Mouse (Mus musculus): Measurements from ENCODE around the gene Onecut1. TPM values are rescaled to one million over a fixed set of nuclear protein-coding genes. Genes with fewer than 3 reads are reported as not detected.

The Onecut1 gene
- total and polyA plus RNA-seq, 3 experiments: not detected

DNA sequence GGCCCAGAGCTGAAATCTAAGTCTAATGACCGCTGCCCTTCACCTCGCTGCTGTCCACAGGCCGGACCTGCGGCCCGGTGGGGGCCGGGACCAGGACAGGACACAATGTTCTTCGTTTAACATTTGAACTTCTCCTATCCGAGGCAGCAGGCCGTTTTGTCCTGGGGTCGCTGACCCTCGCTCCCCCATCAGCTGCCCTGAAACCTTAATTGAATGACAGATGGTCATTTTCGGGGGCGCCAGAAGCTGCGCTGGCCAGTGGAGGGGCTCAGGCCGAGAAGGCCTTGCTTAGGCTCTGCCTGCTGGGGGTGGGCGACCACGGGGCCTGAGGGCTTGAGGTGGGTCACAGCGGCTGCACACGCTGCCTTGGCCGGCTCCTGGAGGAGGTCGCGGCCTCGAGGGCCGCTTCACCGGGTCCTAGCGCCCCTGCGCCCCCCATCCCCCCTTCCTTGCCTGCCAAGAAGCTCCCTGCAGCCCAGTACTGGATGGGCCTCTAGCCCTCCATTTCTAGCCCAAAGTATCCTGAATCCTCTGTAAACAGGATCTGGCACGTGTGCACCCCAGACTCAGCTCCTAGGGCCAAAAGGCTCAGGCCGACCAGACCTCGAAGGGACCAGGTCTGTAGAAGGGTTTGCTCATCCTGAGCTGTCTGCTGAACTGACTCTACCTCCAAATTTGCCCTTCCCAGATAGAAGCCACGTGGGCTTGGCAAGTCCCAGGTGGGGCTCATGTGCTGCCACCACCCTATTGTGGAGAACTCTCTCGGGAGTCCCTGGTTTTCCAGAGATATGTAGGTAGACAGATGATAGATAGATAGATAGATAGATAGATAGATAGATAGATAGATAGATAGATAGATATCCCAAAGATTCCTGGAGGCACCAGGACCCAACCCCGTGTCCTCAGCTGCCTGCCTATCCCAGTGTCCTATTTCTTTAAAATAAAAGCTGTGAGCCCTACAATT is 14.6 kb upstream of the Onecut1 start:
- Histone ChIP-seq H3K9ac (ENCODE audit: low read depth, low read length) (no peak overlapping the region), H3K79me2 (replicated peaks; ENCODE audit: control insufficient read depth, insufficient read depth, low read length) (no peaks in the 10 kb centered on the region), H3K4me1 (ENCODE audit: control insufficient read depth, insufficient read depth, low read length) (no peaks in the 10 kb centered on the region), H3K27me3 (ENCODE audit: control insufficient read depth, insufficient read depth, low read length) (peaks cover 17% of the 10 kb centered on the region), H3K27ac (no peak overlapping the region), H3K36me3 (ENCODE audit: control insufficient read depth, insufficient read depth, low read length) (no peaks in the 10 kb centered on the region), H3K4me3 (no peak overlapping the region)
- intact Hi-C loops (cut with DNase I): no loop called here
- no peak for DNase-seq
- WGBS: 5% methylated on average over 32 of the region's 33 CpGs
- no peak for TF ChIP-seq CTCF (IDR thresholded peaks at IDR 0.05)
- no peak for TF ChIP-seq EP300 (IDR thresholded peaks at IDR 0.05; ENCODE audit: insufficient read depth, low read depth, low read length)
- no peak for TF ChIP-seq POLR2A (IDR thresholded peaks at IDR 0.05; ENCODE audit: insufficient read depth, low read depth, low read length)

DNA sequence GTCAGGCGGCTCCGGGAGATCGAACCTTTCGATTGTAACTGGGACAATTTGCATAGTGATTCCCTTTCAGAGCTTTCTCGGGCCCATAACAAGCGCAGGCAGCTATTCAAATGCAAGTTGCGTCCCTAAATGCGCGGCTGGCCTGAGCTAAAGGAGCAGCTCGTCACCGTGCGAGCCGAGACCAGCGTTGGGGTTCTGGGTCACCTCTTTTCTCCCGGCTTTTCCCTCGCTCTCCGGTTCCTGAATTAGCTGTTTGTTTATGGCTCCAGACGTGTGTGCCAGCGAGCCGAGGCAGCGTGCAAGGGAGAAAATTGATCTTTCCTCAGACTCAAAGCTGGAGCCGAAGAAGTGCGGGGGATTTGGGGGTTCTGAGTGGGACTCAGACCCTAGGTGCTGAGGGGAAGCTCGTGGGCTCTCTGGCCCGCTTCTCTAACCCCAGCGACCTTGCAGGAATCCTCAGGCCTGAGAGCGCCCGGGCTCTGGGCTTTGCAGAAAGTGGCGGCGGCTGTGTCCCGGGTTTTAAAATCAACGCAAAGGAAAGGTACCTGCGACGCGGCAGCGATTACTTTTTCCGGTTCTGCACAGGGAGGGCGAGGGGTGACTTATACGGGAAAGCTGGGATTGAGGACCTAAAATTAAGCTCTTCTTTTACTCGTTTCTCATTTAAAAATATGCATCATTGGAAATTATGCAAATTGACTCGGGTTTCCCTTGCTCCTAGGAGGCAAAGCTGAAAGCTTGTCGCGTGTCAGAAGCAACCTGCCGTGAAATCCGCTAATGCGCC is 13.1 kb upstream of the Onecut1 start:
- Histone ChIP-seq H3K9ac (ENCODE audit: low read depth, low read length) (no peak overlapping the region), H3K4me1 (ENCODE audit: control insufficient read depth, insufficient read depth, low read length) (no peaks in the 10 kb centered on the region), H3K4me3 (peak overlapping the region; percentile 14; the same call in 1 of the 2 replicates), H3K27me3 (ENCODE audit: control insufficient read depth, insufficient read depth, low read length) (peaks cover 20% of the 10 kb centered on the region), H3K79me2 (replicated peaks; ENCODE audit: control insufficient read depth, insufficient read depth, low read length) (no peaks in the 10 kb centered on the region), H3K36me3 (ENCODE audit: control insufficient read depth, insufficient read depth, low read length) (no peaks in the 10 kb centered on the region), H3K27ac (no peak overlapping the region)
- TF ChIP-seq POLR2A (IDR thresholded peaks at IDR 0.05; ENCODE audit: insufficient read depth, low read depth, low read length) (no peak), CTCF (IDR thresholded peaks at IDR 0.05) (no peak), EP300 (IDR thresholded peaks at IDR 0.05; ENCODE audit: insufficient read depth, low read depth, low read length) (no peak)
- intact Hi-C loops (cut with DNase I): no loop called here
- DNase-seq: peak in 1 of 2 experiments; percentile 24
- WGBS: 2% methylated on average over 46 of the region's 46 CpGs

DNA sequence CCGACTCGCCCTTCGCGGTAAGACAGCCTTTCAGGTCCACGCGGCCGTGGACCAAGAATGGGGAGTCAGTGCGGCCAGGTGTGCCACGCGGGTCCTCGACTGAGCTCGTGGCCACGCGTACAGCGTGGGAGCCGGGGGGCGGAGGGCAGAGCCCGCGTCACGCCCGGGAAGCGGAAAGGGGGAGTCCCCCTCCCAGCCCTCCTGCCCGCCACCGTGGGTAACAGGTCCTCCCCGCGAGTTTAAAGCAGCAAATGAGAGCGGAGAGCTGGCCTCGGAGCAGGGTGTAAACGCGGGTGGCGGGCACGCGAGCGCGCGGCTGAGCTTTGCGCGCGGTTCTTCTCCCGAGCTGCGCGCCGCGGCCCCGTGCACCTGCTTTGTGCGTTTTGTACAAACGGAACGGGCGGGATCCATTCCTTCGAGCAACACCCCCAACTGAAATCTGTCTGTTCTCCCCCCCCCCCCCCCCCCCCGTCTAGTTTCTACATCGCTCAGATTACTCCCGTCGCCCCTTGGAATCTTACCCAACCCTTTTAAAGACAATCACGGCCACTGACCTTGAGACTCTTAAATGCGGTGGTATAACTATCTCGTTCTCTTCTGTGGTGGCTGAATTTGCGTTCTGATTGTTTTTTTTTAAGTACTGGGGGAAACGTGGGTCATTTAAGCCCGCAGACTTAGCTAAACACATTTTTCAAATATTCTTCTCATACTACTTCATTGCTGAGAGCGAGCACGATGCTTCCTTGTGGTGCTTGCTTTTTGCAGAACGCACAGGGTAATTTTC is 12.3 kb upstream of the Onecut1 start:
- H3K36me3 ChIP-seq (ENCODE audit: control insufficient read depth, insufficient read depth, low read length): no peaks in the 10 kb centered on the region
- WGBS: 4% methylated on average over 63 of the region's 63 CpGs
- peak in 1 of 2 experiments; percentile 24 for DNase-seq
- H3K79me2 ChIP-seq (replicated peaks; ENCODE audit: control insufficient read depth, insufficient read depth, low read length): no peaks in the 10 kb centered on the region
- peak overlapping the region; percentile 14; the same call in 1 of the 2 replicates for H3K4me3 ChIP-seq
- no peak overlapping the region for H3K9ac ChIP-seq (ENCODE audit: low read depth, low read length)
- H3K4me1 ChIP-seq (ENCODE audit: control insufficient read depth, insufficient read depth, low read length): no peaks in the 10 kb centered on the region
- peaks cover 24% of the 10 kb centered on the region for H3K27me3 ChIP-seq (ENCODE audit: control insufficient read depth, insufficient read depth, low read length)
- no peak for TF ChIP-seq EP300 (IDR thresholded peaks at IDR 0.05; ENCODE audit: insufficient read depth, low read depth, low read length)
- no peak for TF ChIP-seq POLR2A (IDR thresholded peaks at IDR 0.05; ENCODE audit: insufficient read depth, low read depth, low read length)
- no peak for TF ChIP-seq CTCF (IDR thresholded peaks at IDR 0.05)
- H3K27ac ChIP-seq: no peak overlapping the region
- intact Hi-C loops (cut with DNase I): no loop called here

DNA sequence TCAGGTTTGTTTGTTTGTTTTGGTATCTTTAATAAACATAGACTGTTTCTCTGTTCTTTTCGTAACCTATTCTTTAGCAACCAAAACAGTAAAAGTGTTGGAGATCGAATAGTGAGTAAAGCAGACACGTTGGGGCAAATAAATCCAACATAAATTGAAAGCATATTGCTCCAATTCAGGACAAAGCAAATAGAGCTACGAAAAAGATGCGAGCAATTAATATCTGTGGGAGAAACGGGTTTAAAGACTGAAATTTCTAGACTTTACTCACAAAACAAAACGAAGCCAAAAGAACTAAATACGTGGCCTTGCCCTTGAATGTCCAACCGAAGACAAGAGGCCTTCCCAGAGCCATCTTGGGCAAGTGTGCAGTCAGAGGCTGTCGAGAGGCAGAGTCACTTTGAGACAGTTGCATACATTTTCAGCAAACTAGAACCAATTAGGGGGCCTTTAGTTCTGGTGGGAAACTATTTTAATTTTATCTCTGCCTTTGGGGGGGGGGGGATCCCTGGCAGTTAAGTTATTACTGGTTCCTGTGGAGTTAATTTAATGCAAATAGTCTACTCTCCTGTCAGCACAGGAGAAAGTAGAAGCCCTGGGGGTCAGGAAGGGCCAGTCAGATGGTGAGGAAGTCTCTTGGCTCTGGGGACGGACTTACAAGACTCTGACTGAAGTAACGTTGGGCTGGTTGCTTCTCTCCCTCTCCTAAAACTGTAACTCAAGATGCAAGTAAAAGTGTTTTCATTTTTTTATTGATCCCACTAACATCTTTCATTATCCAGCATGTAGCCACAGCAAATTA is 11.5 kb upstream of the Onecut1 start:
- intact Hi-C loops (cut with DNase I): no loop called here

DNA sequence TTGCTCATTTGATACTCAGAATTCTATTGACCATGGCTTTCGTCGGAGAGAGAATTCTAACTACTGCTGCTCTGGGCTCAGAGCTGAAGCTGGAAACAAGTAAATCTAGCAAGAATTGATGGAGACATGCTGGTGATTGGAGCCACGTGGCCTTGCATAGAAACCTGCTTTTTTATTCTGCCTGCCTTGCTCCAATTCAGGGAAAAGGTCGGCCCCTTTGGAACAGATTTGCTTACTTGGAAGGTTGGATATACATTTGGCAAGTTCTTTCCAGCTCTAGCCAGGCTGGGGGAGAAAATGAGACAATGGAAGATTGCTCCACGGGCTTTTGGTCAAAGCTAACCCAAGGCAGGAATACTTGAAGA is 11.0 kb upstream of the Onecut1 start:
- 8% methylated on average over 5 of the region's 5 CpGs for WGBS
- peaks cover 27% of the 10 kb centered on the region for H3K27me3 ChIP-seq (ENCODE audit: control insufficient read depth, insufficient read depth, low read length)
- no peak overlapping the region for H3K9ac ChIP-seq (ENCODE audit: low read depth, low read length)
- intact Hi-C loops (cut with DNase I): no loop called here
- TF ChIP-seq POLR2A (IDR thresholded peaks at IDR 0.05; ENCODE audit: insufficient read depth, low read depth, low read length): no peak
- H3K4me1 ChIP-seq (ENCODE audit: control insufficient read depth, insufficient read depth, low read length): no peaks in the 10 kb centered on the region
- H3K36me3 ChIP-seq (ENCODE audit: control insufficient read depth, insufficient read depth, low read length): no peaks in the 10 kb centered on the region
- H3K4me3 ChIP-seq: no peak overlapping the region
- H3K27ac ChIP-seq: no peak overlapping the region
- H3K79me2 ChIP-seq (replicated peaks; ENCODE audit: control insufficient read depth, insufficient read depth, low read length): no peaks in the 10 kb centered on the region
- DNase-seq: no peak

More for the DNA sequence above, 11.5 kb upstream of the Onecut1 start:
- DNase-seq: no peak
- Histone ChIP-seq H3K4me3 (no peak overlapping the region), H3K36me3 (ENCODE audit: control insufficient read depth, insufficient read depth, low read length) (no peaks in the 10 kb centered on the region), H3K27ac (no peak overlapping the region), H3K27me3 (ENCODE audit: control insufficient read depth, insufficient read depth, low read length) (peaks cover 27% of the 10 kb centered on the region), H3K9ac (ENCODE audit: low read depth, low read length) (no peak overlapping the region), H3K79me2 (replicated peaks; ENCODE audit: control insufficient read depth, insufficient read depth, low read length) (no peaks in the 10 kb centered on the region), H3K4me1 (ENCODE audit: control insufficient read depth, insufficient read depth, low read length) (no peaks in the 10 kb centered on the region)
- 11% methylated on average over 12 of the region's 12 CpGs for WGBS
- TF ChIP-seq POLR2A (IDR thresholded peaks at IDR 0.05; ENCODE audit: insufficient read depth, low read depth, low read length) (no peak), EP300 (IDR thresholded peaks at IDR 0.05; ENCODE audit: insufficient read depth, low read depth, low read length) (no peak), CTCF (IDR thresholded peaks at IDR 0.05) (no peak)

Measured in heart, adult 2 months (tissue).